Mouse (Mus musculus) stomach, embryonic 16.5 days (tissue): ENCODE measurements around the gene Gbp3. TPM values are rescaled to one million over a fixed set of nuclear protein-coding genes. Genes with fewer than 3 reads are reported as not detected.

Experiments
- ATAC-seq: fragments of 200-750 bp; cut with Nextera tagmentation; 2 replicates; pipeline ENCODE4 v1.8.0; 2017; ENCODE audit warnings: moderate number of reproducible peaks, moderate TSS enrichment; ENCODE audit not compliant: insufficient read depth, low FRiP score
- H3K27ac ChIP-seq: fragments of 300-500 bp; sonication (generic); 2 replicates; pipeline ENCODE4 v1.5.1; 2014; ENCODE audit warnings: low read length
- H3K27me3 ChIP-seq: fragments of 300-500 bp; sonication (generic); 2 replicates; pipeline ENCODE4 v1.6.1; 2014; ENCODE audit warnings: low read length, control low read depth, mixed read lengths; ENCODE audit not compliant: control insufficient read depth, insufficient read depth
- H3K36me3 ChIP-seq: fragments of 300-500 bp; sonication (generic); 2 replicates; pipeline ENCODE4 v1.6.1; 2014; ENCODE audit warnings: low read length; ENCODE audit not compliant: control insufficient read depth, insufficient read depth
- H3K4me1 ChIP-seq: fragments of 300-500 bp; sonication (generic); 2 replicates; pipeline ENCODE4 v1.6.1; 2014; ENCODE audit warnings: low read length, control low read depth, mixed read lengths; ENCODE audit not compliant: control insufficient read depth, insufficient read depth
- H3K4me2 ChIP-seq: fragments of 300-500 bp; sonication (generic); 2 replicates; pipeline ENCODE4 v1.6.1; 2014; ENCODE audit warnings: low read depth, low read length, mixed read lengths
- H3K4me3 ChIP-seq: fragments of 300-500 bp; sonication (generic); replicated peaks from 2 replicates; pipeline ENCODE4 v1.5.1; 2014; ENCODE audit warnings: mild to moderate bottlenecking, low read length
- H3K9ac ChIP-seq: fragments of 300-500 bp; sonication (generic); 2 replicates; pipeline ENCODE4 v1.6.1; 2014; ENCODE audit warnings: low read length
- H3K9me3 ChIP-seq: fragments of 300-500 bp; sonication (generic); replicated peaks from 2 replicates; pipeline ENCODE4 v1.6.1; 2016; ENCODE audit warnings: low read length, control low read depth; ENCODE audit not compliant: control insufficient read depth
- WGBS: fragments of 180-500 bp; shearing (Covaris S2); extraction: QIAGEN DNeasy Blood & Tissue Kit; methylation state at CpG from one replicate; pipeline ENCODE4 v1.1.7; 2014; 5-methylcytosine and 5-hydroxymethylcytosine counted together
- polyA plus RNA-seq: library from polyadenylated mRNA; unstranded; fragments of >200 nt; fragmentation: Nextera tagmentation; extraction: Ambion mirVana; gene quantifications from 2 replicates; pipeline ENCODE4 v1.2.1, GENCODE M21; 2015

Gene Gbp3
- polyA plus RNA-seq, 1 experiment from 2014 or later = 1.7 TPM

GRCm38 (mm10) chr3:142577108-142577507 is 17.3 kb downstream of the Gbp3 start:
- Histone ChIP-seq H3K36me3 (no peaks in the 10 kb centered on the region), H3K4me2 (no peak overlapping the region), H3K4me1 (no peaks in the 10 kb centered on the region), H3K27me3 (no peaks in the 10 kb centered on the region), H3K27ac (no peak overlapping the region), H3K9ac (no peak overlapping the region), H3K4me3 (no peak overlapping the region), H3K9me3 (no peaks in the 10 kb centered on the region)
- WGBS = 77% methylated on average over 3 of the region's 3 CpGs
- ATAC-seq = no peak

GRCm38 (mm10) chr3:142578342-142578741 is 18.5 kb downstream of the Gbp3 start:
- H3K9me3 ChIP-seq = no peaks in the 10 kb centered on the region
- no peaks in the 10 kb centered on the region for H3K4me1 ChIP-seq
- H3K36me3 ChIP-seq = no peaks in the 10 kb centered on the region
- no peak overlapping the region for H3K27ac ChIP-seq
- no peak overlapping the region for H3K4me2 ChIP-seq
- no peak for ATAC-seq
- 85% methylated on average over 4 of the region's 4 CpGs for WGBS
- H3K4me3 ChIP-seq = no peak overlapping the region
- no peak overlapping the region for H3K9ac ChIP-seq
- no peaks in the 10 kb centered on the region for H3K27me3 ChIP-seq

GRCm38 (mm10) chr3:142583067-142583466 is 23.2 kb downstream of the Gbp3 start:
- no peak overlapping the region for H3K27ac ChIP-seq
- H3K36me3 ChIP-seq = no peaks in the 10 kb centered on the region
- no peaks in the 10 kb centered on the region for H3K27me3 ChIP-seq
- no peak for ATAC-seq
- H3K4me1 ChIP-seq = no peaks in the 10 kb centered on the region
- 79% methylated on average over 4 of the region's 4 CpGs for WGBS
- no peak overlapping the region for H3K4me3 ChIP-seq
- H3K4me2 ChIP-seq = no peak overlapping the region
- no peaks in the 10 kb centered on the region for H3K9me3 ChIP-seq
- H3K9ac ChIP-seq = no peak overlapping the region

GRCm38 (mm10) chr3:142587386-142587785 is 27.6 kb downstream of the Gbp3 start:
- H3K4me2 ChIP-seq = no peak overlapping the region
- no peak overlapping the region for H3K9ac ChIP-seq
- no peak overlapping the region for H3K4me3 ChIP-seq
- no peaks in the 10 kb centered on the region for H3K27me3 ChIP-seq
- no peaks in the 10 kb centered on the region for H3K4me1 ChIP-seq
- no peaks in the 10 kb centered on the region for H3K9me3 ChIP-seq
- H3K36me3 ChIP-seq = no peaks in the 10 kb centered on the region
- no peak overlapping the region for H3K27ac ChIP-seq
- no peak for ATAC-seq

GRCm38 (mm10) chr3:142588888-142589287 is 29.1 kb downstream of the Gbp3 start:
- no peak for ATAC-seq
- no peaks in the 10 kb centered on the region for H3K27me3 ChIP-seq
- no peak overlapping the region for H3K27ac ChIP-seq
- no peaks in the 10 kb centered on the region for H3K4me1 ChIP-seq
- no peak overlapping the region for H3K4me3 ChIP-seq
- no peaks in the 10 kb centered on the region for H3K9me3 ChIP-seq
- H3K4me2 ChIP-seq = no peak overlapping the region
- WGBS = 76% methylated on average over 2 of the region's 2 CpGs
- no peak overlapping the region for H3K9ac ChIP-seq
- no peaks in the 10 kb centered on the region for H3K36me3 ChIP-seq

GRCm38 (mm10) chr3:142590431-142591067 is 30.7 kb downstream of the Gbp3 start:
- Histone ChIP-seq H3K36me3 (no peaks in the 10 kb centered on the region), H3K27ac (no peak overlapping the region), H3K9me3 (no peaks in the 10 kb centered on the region), H3K9ac (no peak overlapping the region), H3K27me3 (no peaks in the 10 kb centered on the region), H3K4me3 (no peak overlapping the region), H3K4me2 (no peak overlapping the region), H3K4me1 (no peaks in the 10 kb centered on the region)
- 77% methylated on average over 4 of the region's 4 CpGs for WGBS
- ATAC-seq = no peak

GRCm38 (mm10) chr3:142594547-142594946 is 34.7 kb downstream of the Gbp3 start, which contains the start of gene Gbp2b:
Gene Gbp2b (plus strand): TSS chr3:142594847.
- H3K4me2 ChIP-seq = no peak within 1 kb of the TSS
- no peak for ATAC-seq
- H3K4me1 ChIP-seq = no peaks in the 10 kb centered on the region
- no peak within 1 kb of the TSS for H3K4me3 ChIP-seq
- no peaks in the 10 kb centered on the region for H3K9me3 ChIP-seq
- H3K36me3 ChIP-seq = no peaks in the 10 kb centered on the region
- WGBS = 67% methylated on average over 1 of the region's 1 CpGs
- H3K27me3 ChIP-seq = no peaks in the 10 kb centered on the region
- no peak within 1 kb of the TSS for H3K9ac ChIP-seq
- no peak within 1 kb of the TSS for H3K27ac ChIP-seq

- Histone ChIP-seq H3K27ac (no peak overlapping the region), H3K4me3 (no peak overlapping the region), H3K4me2 (no peak overlapping the region), H3K36me3 (no peaks in the 10 kb centered on the region), H3K9me3 (no peaks in the 10 kb centered on the region), H3K4me1 (no peaks in the 10 kb centered on the region), H3K27me3 (no peaks in the 10 kb centered on the region), H3K9ac (no peak overlapping the region)
- ATAC-seq = no peak
- 75% methylated on average over 3 of the region's 3 CpGs for WGBS
Measured at GRCm38 (mm10) chr3:142597923-142598322, 38.1 kb downstream of the Gbp3 start.

GRCm38 (mm10) chr3:142601675-142602074 is 41.8 kb downstream of the Gbp3 start:
- Histone ChIP-seq H3K36me3 (no peaks in the 10 kb centered on the region), H3K27ac (no peak overlapping the region), H3K9ac (no peak overlapping the region), H3K4me2 (no peak overlapping the region), H3K27me3 (no peaks in the 10 kb centered on the region), H3K4me3 (no peak overlapping the region), H3K4me1 (no peaks in the 10 kb centered on the region), H3K9me3 (no peaks in the 10 kb centered on the region)
- no peak for ATAC-seq
